Comparison of ENCODE assay signal across 12 mouse cellular contexts in the genomic region with DNA sequence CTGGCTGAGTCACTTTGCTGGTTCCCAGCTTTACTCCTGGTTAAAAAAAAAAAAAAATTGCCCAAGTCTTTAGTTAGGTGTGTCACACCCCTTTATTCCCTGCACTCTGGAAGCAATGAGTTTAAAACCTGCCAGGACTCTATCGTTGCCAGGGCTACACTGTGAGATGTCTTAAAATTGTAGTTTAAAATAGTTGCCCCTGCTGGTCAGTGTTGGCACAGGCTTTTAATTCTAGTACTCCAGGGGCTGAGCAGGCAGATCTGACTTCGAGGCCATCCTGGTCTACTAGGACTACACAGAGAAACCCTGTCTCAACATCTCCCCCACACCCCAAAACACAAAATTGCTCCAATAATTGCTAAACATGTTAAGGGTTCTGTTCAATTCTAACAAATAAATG. TPM values are rescaled to one million over a fixed set of nuclear protein-coding genes. Genes with fewer than 3 reads are reported as not detected.
DNase-seq lines count a peak whose midpoint lies in the region; ATAC-seq and TF ChIP-seq lines count a peak whose summit lies in the region.
"Had no signal": no experiment of that assay in that cellular context is flagged by ENCODE, and none has a peak within 500 bp of the region (broad histone marks: within the 10 kb centered on the region; RNA-seq: fewer than 3 reads in every experiment).

No protein-coding gene starts in this region.

- intact Hi-C loops in heart, postnatal 36 days (cut with DNase I) = no loop called here

- peak; percentile 88 for DNase-seq in heart, adult 11 months
- DNase-seq in heart, postnatal 36 days = no peak
- DNase-seq in lung, postnatal 36 days = peak; percentile 18
- no peak for DNase-seq in lung, adult 18-20 months
- no peak for DNase-seq in G1E (ENCODE audit: low spot score)
- peak; percentile 40 for DNase-seq in naive thymus-derived CD4-positive, alpha-beta T cell, adult 2 months (ENCODE audit: low read depth)
- DNase-seq in thymus, postnatal 14 days = no peak
- DNase-seq in kidney, postnatal 10 days = no peak
- DNase-seq: adrenal gland, adult 8-10 months; heart, postnatal 10 days; kidney, postnatal 4 days had no signal

- no peak overlapping the region for H3K4me3 ChIP-seq in G1E (ENCODE audit: low read depth, low read length)
- H3K4me3 ChIP-seq: limb, embryonic 15.5 days had no signal

- H3K4me1 ChIP-seq in G1E (ENCODE audit: insufficient read depth, low read depth, low read length) = peaks cover 27% of the 10 kb centered on the region

- H3K9me3 ChIP-seq in G1E (replicated peaks) = no peaks in the 10 kb centered on the region
- H3K9me3 ChIP-seq: limb, embryonic 15.5 days had no signal

- 0 out of 2 replicates have a peak, but pooled peaks have one; percentile 11 for TF ChIP-seq CTCF in G1E (IDR thresholded peaks at IDR 0.05; ENCODE audit: low read depth, low read length)

- H3K27me3 ChIP-seq in G1E (ENCODE audit: insufficient read depth, low read length) = no peaks in the 10 kb centered on the region
- H3K27me3 ChIP-seq: limb, embryonic 15.5 days had no signal

- ATAC-seq in G1E (ENCODE audit: extremely low read depth, insufficient number of reproducible peaks, low FRiP score, poor library complexity, severe bottlenecking) = no peak

- H3K36me3 ChIP-seq in G1E (replicated peaks) = peaks cover 7% of the 10 kb centered on the region
- H3K36me3 ChIP-seq: limb, embryonic 15.5 days had no signal

RNA-seq across cellular contexts. Expression of a gene that starts 2.2 kb away (rescaled TPM):
- total RNA-seq in heart, postnatal 36 days (2021) = 10 to 100 TPM; 10.5 to 11.3 TPM
- total RNA-seq in G1E (2014; fragmentation: Nextera tagmentation) (38.6 and 44.8 TPM in 2 replicates), G1E (2017) (13.4 and 15.7 TPM in 2 replicates)
- polyA plus RNA-seq in G1E (2012) = 9.5 and 9.9 TPM in 2 replicates

RNA-seq across cellular contexts. Expression of a gene that starts 44.2 kb away (rescaled TPM):
- 10 to 100 TPM; 35.8 to 48.8 TPM for total RNA-seq in heart, postnatal 36 days (2021)
- total RNA-seq in G1E (2014; fragmentation: Nextera tagmentation) (33.2 and 41.3 TPM in 2 replicates), G1E (2017) (19.0 and 20.1 TPM in 2 replicates)
- 61.0 and 74.3 TPM in 2 replicates for polyA plus RNA-seq in G1E (2012)

Comparison
In these comparisons a context has a peak if more than half of its experiments do, and no peak if none do; other contexts are left out.
1. DNase-seq: peak in heart, adult 11 months (single experiment), lung, postnatal 36 days (single experiment) and naive thymus-derived CD4-positive, alpha-beta T cell, adult 2 months (single experiment); none in heart, postnatal 36 days (0 of 2), lung, adult 18-20 months (0 of 2), G1E (single experiment), thymus, postnatal 14 days (single experiment) and kidney, postnatal 10 days (single experiment).